Mouse (Mus musculus) cortical plate, adult 2 months (tissue): ENCODE data around the gene Pik3r2.
A peak's percentile ranks its signal among the peaks of the same experiment; 100 is the strongest.

Experiments
- CTCF ChIP-seq: fragments of 200-500 bp; IDR thresholded peaks from 2 replicates; pipeline ENCODE4 v1.5.1; 2011; ENCODE audit warnings: mild to moderate bottlenecking, control low read depth, low read length; ENCODE audit not compliant: insufficient read depth; ENCODE audit errors: extremely low read depth
- POLR2A ChIP-seq: fragments of 200-500 bp; IDR thresholded peaks from 2 replicates; pipeline ENCODE4 v1.6.1; 2011; ENCODE audit warnings: mild to moderate bottlenecking, low read length, control low read depth; ENCODE audit not compliant: insufficient read depth; ENCODE audit errors: extremely low read depth

GRCm38 (mm10) chr8:70760775-70761406 is 15.6 kb downstream of the Pik3r2 start, which contains the start of gene Mpv17l2:
- TF ChIP-seq CTCF (no peak), POLR2A (peak; percentile 73; the same call in 1 of the 2 replicates)
